Mouse (Mus musculus) adrenal gland, adult 8-10 months (tissue): ENCODE data around the gene Slc25a1. TPM values are rescaled to one million over a fixed set of nuclear protein-coding genes. Genes with fewer than 3 reads are reported as not detected.

Experiments
- DNase-seq: peaks from one replicate; pipeline ENCODE4 v3.0.0; 2022
- total RNA-seq, 4 experiments: library from RNA; stranded (reverse); gene quantifications; 2 replicates each; pipeline ENCODE4 v1.2.4; 2022

The Slc25a1 gene
- total RNA-seq, 4 experiments from 2014 or later, result 184 to 251 (median 197) TPM

DNA sequence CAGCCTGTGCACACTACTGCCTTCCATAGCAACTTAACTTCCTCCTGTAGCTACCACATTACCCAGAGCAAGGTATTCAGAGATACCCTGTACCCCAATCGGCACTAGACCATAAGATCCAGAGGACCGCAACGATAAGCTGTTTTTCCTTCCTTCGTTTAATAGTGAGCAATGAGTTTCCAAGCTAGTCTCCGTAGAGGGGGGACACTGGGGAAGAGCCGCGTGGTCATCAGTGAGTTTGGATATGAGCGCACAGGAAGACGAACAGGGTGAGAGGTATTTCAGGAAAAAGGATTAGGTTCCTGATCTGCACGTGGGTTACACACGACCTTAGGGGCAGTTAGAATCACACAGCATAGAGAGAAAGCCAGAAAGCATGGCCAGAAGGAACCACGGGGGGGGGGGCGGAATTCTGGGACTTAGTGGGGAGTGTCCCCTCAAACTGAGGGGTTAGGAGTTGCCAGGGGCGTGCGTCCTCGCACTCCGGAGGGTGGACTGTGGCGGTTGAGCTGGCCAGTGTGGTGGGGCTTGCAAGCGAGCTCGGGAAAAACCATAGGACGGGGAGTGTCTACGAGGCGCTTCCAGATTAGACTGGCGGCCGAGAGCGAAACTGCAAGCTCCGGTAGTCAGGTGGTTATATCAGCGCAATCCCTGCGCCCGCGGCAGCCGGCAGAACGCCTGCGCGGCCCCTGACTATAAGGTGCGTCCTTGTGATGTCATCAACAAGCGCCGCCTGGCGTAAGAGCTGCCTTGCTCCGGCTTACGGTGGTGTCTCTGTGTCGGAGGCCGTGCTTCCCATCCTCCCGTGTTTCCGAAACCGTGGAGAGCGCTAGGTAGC lies 6.5 kb downstream of the Slc25a1 start:
- DNase-seq, result peak; percentile 93

DNA sequence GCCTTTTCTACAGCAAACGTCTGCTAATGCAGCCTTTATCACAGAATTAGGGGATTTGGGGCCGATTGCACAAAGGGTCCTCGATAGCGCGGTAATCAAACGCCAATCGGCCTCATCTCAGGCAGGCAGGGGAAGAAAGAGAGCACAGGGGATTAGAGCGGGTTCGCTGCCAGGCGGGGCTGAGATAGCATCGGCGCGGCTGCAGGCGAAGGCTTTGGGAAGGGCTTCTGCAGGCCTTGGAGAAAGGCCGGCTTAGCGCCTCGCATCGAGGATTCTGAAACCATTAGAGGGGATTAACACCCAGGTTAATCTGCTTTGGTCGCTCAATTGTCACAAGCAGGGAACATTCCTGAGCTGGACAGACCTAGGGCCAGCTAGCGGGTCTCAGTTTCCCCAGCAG lies 7.4 kb downstream of the Slc25a1 start:
- DNase-seq, result no peak

DNA sequence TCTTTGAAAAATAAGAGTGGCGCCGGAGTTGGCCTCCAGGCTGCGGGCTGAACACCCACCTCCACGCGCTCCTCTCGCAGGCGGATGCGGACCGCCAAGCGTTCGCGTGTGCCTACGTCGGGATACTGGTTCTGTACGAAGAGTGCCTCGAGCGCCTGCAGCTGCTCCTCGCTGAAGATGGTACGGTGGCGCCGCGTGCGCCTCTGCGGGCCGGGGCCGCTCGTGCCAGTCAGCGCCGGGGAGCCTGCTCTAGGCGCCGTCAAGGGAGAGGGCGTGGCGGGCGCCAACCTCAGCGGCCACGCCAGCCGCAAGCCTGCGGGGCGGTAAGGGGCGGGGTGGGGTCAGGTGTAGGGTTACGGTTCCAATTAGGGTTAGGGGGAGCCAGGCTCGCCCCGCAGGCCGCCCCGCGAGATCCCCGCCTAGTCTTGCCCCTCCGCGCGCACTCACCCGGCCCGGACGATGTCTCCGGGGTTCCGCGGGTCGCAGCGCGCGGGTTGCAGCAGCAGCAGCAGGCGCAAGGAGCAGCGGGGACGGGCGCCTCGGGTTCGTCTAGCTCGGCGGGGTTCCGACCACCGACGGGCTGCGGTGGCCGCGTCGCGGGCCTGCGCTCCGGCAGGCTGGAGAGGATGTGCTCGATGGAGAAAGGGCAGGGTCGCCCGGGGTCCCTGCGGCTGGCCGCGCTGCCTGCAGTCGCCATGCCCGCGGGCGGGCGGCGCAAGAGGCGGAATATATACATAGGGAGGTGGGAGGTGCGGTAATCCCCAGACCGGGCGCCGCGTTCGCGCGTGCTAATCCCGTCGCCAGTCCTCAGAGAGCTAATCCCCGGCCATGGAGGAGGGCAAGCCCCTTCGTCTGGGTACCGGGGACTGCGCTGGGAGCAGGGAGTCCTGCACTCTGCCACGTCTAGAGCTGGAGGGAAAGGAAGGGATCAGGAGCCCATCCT lies 13.4 kb downstream of the Slc25a1 start, which contains the start of gene Gsc2:
Gene Gsc2 (minus strand): TSS at position 753 of the 943 bp plus-strand sequence.
- DNase-seq, result no peak

DNA sequence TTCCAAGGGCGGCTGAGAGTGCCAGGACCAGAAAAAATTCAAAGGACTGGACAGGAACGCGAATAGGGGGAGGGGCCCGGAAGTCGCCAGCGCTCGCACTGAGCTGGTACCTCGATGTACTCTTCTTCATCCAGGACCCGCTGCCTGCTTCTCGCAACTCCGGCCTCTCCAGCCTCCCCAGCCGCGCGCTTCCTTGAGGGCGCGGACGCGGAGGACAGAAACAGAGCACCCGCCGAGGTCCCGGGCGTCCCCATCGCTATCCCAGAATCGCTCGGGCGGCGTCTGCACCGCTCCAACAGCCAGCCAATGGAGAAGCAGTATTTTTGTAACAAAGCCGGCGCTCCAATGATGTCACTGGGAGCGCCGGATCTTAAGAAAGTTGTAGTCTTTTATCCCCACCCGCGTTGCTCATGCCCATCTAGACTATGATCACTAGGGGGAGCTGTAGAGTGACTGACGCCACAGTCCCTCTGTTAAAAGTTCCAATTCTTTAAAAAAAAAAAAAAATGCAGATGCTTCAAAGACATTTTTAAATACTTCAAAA lies 16.9 kb downstream of the Slc25a1 start, which contains the start of gene Ess2:
Gene Ess2 (minus strand): TSS at position 297 of the 544 bp plus-strand sequence.
- peak; percentile 92 for DNase-seq

DNA sequence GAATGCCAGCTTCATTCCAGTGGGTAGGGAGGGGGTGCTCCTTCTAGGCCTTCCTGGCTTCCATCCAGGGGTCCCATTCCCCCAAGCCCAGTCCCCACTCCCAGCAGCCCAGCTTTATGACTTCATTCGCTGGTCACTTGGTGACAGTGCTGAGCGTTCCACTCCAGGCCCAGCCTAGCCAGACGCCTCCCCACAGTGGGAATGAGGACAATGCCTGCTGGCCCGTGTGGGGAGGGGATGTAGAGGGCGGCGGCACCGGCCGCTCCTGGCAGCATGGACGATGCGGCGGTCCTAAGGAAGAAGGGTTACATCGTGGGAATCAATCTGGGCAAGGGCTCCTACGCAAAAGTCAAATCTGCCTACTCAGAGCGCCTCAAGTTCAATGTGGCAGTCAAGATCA lies 29.6 kb downstream of the Slc25a1 start, which contains the start of the genes Dgcr2 and Tssk2:
Gene Dgcr2 (minus strand): TSS at position 101 of the 400 bp plus-strand sequence.
Gene Tssk2 (plus strand): TSS at position 176 of the 400 bp plus-strand sequence.
- no peak for DNase-seq

DNA sequence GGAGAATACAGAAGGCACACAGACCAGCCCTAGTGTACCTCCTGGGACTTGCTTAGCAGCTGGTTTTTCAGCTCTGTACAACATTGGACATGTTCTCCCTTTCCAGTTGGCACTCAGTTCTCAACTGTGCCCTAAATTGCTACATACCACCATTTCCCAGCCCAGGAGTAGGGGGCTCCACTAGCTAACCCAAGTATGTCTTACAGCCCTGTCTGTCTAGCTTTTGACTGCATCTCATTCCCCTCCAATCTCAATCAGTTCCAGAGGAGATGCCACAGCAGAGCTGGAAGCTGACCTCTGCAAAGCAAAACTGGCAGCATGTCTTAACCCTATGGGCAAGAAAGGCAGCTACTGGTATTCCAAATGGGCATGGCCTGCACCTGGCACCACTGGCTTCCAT lies 31.9 kb downstream of the Slc25a1 start:
- DNase-seq, result no peak

DNA sequence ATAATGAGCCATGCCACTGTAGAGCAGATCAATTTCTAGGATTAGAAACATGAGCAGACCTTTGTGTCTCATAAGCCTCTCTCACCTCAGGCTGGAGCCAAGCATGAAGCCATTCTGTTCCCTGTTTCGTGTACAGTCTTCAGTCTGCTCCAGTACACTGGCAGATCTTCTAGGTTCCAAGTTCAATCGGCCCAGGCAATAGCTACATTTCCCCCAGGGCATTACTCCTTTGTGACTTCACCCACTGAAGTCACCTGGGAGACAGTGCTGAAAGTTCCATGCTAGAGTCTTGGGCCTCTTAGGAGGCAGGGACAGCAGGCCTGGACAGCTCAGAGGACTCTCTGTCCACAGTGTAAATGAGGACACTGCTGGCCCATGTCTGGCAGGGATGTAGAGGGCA lies 34.1 kb downstream of the Slc25a1 start, which contains the start of gene Tssk1:
Gene Tssk1 (plus strand): TSS at position 301 of the 400 bp plus-strand sequence.
- no peak for DNase-seq

DNA sequence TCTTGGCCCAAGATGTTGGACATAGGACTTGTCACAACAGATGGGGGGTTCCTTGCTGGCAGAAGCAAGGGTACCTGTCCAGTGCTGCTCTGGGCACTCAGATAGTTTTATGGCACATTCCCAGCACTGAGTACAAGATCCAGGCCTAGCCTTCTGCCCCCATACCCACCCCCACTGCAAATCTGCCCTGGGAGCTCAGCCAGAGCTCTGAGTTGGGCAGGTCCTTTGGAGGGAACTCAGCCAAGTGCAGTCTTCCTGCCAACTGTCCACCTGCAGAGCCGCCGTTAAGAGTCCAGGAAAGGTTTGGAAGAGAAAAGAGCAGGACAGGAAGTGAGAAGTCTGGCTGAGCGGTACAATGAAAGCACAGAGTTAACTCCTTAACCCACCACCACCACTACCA lies 35.4 kb downstream of the Slc25a1 start:
- DNase-seq, result no peak

DNA sequence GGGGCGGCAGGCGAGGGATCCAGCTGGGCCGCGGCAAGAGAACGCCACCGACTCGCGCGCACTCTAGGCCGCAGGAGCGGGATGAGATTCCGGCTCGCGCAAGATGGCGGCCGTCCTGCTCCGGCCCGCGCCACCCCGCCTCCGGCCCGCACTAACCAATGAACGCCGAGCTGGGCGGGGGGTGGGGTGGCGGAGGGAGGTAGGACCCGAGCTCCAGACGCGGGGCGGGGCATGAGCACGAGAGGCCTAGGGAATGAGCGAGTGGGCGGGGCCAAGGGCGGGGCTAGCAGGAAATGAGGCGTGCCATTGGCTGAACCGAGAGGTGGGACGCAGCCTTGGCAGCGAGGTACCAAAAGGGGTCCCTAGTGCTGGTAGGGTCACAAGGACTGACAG lies 36.5 kb downstream of the Slc25a1 start, which contains the start of gene Gm20518:
Gene Gm20518 (minus strand): TSS at position 105 of the 393 bp plus-strand sequence.
- peak; percentile 97 for DNase-seq

DNA sequence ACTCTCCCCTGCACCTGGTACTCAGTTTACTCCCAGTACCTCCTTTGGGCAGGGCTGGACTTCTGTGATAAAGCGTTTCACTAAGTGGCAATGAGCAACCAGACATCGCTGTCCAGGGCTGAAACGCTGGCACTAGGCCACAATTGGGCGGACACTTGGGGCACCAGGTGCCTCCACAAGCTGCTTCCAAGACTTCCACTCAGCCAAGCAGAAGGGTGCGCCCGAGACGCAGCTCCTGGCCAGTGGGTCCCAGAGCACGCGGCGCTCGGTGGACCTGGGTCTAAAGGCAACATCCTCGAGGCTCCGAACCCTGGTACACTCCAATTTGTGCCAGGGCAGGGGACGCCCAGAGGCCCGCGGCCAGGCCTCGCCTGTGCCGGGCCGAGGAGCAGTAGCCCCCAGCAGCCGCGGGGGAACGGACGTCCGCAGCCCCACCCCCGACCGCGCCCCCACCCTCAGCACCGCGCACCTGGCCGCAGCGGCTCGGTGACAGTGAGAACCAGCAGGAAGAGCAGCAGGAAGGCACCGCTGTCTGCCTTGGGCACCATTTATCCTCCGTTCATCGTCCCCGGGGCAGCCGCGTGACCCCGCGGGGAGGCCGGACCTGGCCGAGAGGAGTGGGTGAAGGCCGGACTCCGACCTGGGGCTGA lies 37.0 kb downstream of the Slc25a1 start:
- peak; percentile 81 for DNase-seq

DNA sequence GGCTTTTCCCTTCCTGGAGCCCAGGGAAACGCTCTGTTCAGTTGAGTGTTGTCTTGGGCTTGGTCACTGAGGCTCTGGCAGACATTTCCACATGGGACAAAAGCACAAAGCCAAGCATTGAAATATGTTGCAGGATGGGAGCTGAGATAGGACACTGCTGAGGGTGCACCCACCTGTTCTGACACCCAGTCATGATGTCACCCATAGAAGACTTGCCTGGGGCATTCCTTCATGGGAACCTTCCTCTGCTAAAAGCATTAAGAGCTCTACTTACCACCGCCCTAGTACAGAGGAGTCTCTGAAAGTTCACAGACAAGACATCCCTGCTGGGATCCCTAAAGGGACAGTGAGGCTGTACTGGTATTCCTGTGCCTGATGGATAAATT lies 37.7 kb downstream of the Slc25a1 start:
- no peak for DNase-seq

DNA sequence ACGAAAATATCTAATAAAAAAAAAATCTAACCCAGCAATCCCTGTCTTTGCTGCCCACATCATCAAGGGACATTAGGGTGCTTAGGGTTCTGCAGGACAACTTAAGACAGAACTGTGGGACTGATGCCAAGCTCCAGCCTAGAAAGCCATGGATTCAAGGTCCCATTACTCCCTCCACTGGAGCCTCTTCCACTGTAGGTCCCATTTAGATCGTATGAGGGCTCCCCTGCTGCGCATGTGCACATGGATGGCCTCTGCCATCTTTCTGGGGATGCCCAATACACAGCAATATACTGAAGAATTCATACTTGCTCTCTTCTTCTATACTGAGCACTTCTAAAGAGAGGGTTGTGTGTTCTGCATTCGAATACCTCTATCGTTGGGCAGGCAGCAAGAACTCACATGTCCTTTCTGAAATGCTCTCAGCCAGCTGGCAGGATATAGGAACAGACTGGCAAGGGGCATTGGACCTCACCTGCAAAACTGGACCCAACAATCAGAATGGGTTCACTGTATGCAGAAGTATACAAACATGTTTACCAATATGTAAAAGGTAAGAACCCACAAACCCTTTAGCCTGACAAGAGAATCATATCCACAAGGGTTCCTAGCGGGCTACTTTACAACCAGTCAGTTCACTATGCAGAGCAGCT lies 38.2 kb downstream of the Slc25a1 start:
- no peak for DNase-seq

DNA sequence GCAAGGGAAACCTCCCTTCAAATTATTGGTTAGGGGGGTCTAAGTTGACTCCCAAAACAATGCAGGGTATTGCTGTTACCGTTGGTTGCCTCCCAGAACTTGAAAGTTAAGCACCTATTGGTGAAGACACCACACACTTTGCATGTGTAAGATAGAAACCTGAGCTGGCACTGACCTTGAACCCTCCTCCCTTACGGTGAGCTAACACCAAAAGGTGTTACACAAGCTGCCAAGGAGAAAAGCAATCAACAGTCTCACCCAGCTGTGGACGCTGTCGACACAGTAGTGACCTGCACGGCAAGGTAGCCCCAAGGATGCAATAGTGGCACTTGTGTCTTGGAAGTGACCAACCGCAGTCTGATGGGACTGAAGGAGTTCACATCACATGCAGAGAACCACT lies 43.9 kb downstream of the Slc25a1 start:
- DNase-seq, result no peak

DNA sequence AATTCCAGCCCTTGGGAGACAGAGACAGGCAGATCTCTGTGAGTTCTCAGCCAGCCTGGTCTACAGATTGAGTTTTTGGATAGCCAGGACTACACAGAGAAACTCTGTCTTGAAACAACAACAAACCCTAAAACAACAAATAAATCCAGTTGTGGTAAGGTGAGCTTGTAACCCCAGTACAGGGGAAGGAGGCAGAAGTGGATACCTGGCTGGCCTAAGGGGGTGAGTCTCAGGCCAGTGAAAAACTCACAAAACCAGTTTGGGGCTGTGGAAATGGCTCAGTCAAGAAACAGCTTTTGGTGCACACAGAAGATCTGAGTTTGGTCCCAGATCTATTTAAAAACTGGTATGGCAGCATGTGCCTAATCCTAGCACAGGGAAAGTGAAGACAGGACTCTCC lies 45.8 kb downstream of the Slc25a1 start:
- no peak for DNase-seq

DNA sequence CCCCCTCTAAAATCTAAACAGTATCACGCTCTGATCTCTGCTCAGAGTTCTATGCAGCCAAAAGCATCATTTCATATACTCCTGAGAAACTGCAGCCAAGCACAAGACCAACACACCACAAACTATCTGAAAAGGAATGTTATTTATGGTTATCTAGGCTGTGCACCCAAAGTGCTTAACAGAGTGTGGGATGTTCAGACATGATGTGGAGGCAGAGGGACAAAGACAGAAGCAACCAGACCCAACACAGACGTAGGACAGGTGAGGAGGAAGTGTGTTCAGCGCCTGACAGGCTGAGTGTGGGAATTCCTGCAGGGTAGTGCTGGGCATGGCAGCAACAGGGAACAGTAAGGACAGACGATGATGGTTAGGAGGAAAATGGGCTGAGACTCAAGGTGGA lies 48.4 kb downstream of the Slc25a1 start:
- no peak for DNase-seq

DNA sequence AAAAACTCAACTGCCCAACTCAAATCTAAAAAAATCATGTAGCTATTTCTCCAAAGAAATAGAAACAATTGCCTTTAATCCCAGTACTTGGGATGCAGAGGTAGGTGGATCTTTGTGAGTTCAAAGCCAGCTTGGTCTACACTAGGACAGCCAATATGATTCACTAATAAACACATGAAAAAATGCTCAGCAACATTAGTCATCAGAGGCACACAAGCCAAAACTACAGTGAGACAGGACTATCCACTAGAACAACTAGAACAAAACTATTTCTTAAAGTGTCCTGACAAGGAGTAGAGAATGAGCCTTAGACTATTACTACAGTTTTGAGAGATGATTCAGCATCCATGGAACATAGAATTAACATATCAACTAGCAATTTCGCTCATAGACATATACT lies 51.9 kb downstream of the Slc25a1 start:
- DNase-seq, result no peak

Other genes starting within 250 kb of the Slc25a1 start
- gene Med15, start 195.3 kb downstream of the Slc25a1 start, total RNA-seq, result 10 to 100 TPM; 54.1 to 95.8 (median 62.0) TPM
- 10 to 100 TPM; 40.5 to 65.6 (median 50.8) TPM for gene Klhl22, start 168.6 kb downstream of the Slc25a1 start, total RNA-seq
- gene Scarf2, start 130.9 kb downstream of the Slc25a1 start, total RNA-seq, result 10 to 100 TPM; 11.8 to 14.9 (median 13.1) TPM
- gene B830017H08Rik, start 95.1 kb downstream of the Slc25a1 start, total RNA-seq, result not detected
- gene Car15, start 89.9 kb downstream of the Slc25a1 start, total RNA-seq, result 1 to 10 TPM in 3 of 4 experiments, under 1 TPM in 1; 0.94 to 3.6 (median 2.3) TPM
- under 1 TPM; 0.23 to 0.73 (median 0.33) TPM for gene Gm20518, start 36.5 kb downstream of the Slc25a1 start, total RNA-seq
- under 1 TPM in 3 of 4 experiments, not detected in 1; 0.08 to 0.17 (median 0.12) TPM for gene Tssk1, start 34.0 kb downstream of the Slc25a1 start, total RNA-seq
- 10 to 100 TPM; 66.1 to 78.0 (median 76.2) TPM for gene Dgcr2, start 29.7 kb downstream of the Slc25a1 start, total RNA-seq
- not detected for gene Tssk2, start 29.6 kb downstream of the Slc25a1 start, total RNA-seq
- 10 to 100 TPM; 16.9 to 28.8 (median 22.5) TPM for gene Ess2, start 16.9 kb downstream of the Slc25a1 start, total RNA-seq
- not detected for gene Gsc2, start 13.2 kb downstream of the Slc25a1 start, total RNA-seq
- gene Vpreb2, start 52.2 kb upstream of the Slc25a1 start, total RNA-seq, result under 1 TPM in 2 of 4 experiments, not detected in 2; 0.35 to 0.81 TPM
- 10 to 100 TPM; 63.2 to 80.9 (median 74.1) TPM for gene Dgcr6, start 124.6 kb upstream of the Slc25a1 start, total RNA-seq
- gene Prodh, start 162.0 kb upstream of the Slc25a1 start, total RNA-seq, result 10 to 100 TPM; 24.3 to 64.6 (median 44.3) TPM
- under 1 TPM in 3 of 4 experiments, not detected in 1; 0.14 to 0.30 (median 0.23) TPM for gene Rtn4r, start 199.4 kb upstream of the Slc25a1 start, total RNA-seq